Mouse (Mus musculus) kidney, adult 2 months (tissue): ENCODE results near the gene Col6a1.

Experiments
- CTCF ChIP-seq: fragments of 200-500 bp; conservative IDR thresholded peaks from 2 replicates; pipeline ENCODE4 v1.5.1; 2011; ENCODE audit warnings: low read depth, mild to moderate bottlenecking, control low read depth, low read length, moderate library complexity, mixed read lengths; ENCODE audit not compliant: insufficient read depth, insufficient read length
- POLR2A ChIP-seq: fragments of 200-500 bp; IDR thresholded peaks from one replicate; pipeline ENCODE4 v1.6.1; 2011; ENCODE audit warnings: low read depth, low read length, control low read depth

- TF ChIP-seq CTCF: no peak
- TF ChIP-seq POLR2A: no peak
Measured at GRCm38 (mm10) chr10:76722751-76723450, 3.1 kb downstream of the Col6a1 start.
